Mouse (Mus musculus): ENCODE results near the gene L3mbtl1. TPM values are rescaled to one million over a fixed set of nuclear protein-coding genes. Genes with fewer than 3 reads are reported as not detected.

Gene L3mbtl1
- polyA plus RNA-seq, 1 experiment: 0.34 TPM

- WGBS: under 1% methylated on average over 18 of the region's 18 CpGs
- peak overlapping the region; percentile 92 for H3K4me3 ChIP-seq (ENCODE audit: insufficient read depth, low read depth, low read length)
- no peaks in the 10 kb centered on the region for H3K27me3 ChIP-seq (replicated peaks; ENCODE audit: control insufficient read depth, insufficient read depth, low read length)
- DNase-seq: no peak
- no peak for TF ChIP-seq POLR2A (IDR thresholded peaks at IDR 0.05; ENCODE audit: low read depth, low read length)
- no peak for TF ChIP-seq CTCF (conservative IDR thresholded peaks at IDR 0.05; ENCODE audit: insufficient read depth, insufficient read length, low read depth, low read length)
- no peak overlapping the region for H3K27ac ChIP-seq (ENCODE audit: insufficient read depth, low read depth, low read length)
- peaks cover 6% of the 10 kb centered on the region for H3K4me1 ChIP-seq (ENCODE audit: control insufficient read depth, insufficient read depth, low read length)
- H3K36me3 ChIP-seq (ENCODE audit: control insufficient read depth, insufficient read depth, low read length): peaks cover 8% of the 10 kb centered on the region
These were observed 12.7 kb upstream of the L3mbtl1 start for GRCm38 (mm10) chr2:162930516-162931122.

DNA sequence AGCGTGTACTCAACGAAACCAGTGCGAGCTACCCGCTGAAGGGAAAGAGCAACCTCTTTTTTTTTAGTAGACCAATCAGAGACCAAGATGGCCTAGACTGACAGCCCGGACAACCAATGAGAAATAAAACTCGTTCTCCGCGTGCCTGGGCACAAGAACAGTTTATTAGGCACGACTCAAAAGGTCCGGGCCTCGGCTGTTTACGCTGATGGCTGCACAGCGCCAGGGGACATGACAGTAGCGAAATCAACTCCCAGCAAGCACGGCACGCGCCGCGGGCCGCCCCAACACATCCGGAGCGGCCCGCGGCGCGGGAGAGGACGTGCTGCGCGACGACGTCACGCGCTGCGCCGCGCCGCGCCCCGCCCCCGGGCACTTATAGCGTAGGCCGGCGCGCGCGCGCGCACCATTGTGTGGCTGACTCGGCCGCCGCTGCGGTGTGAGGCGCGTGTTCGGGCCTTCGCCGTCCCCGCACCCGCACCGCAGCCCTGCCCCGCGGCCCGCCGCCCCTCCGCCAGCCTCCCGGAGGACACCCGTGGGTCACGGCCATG, 12.1 kb upstream of the L3mbtl1 start, which contains the start of gene Srsf6:
Srsf6 (plus strand) TSS at position 406 of the 551 bp plus-strand sequence.
- Histone ChIP-seq H3K4me1 (ENCODE audit: control insufficient read depth, insufficient read depth, low read length) (peaks cover 6% of the 10 kb centered on the region), H3K4me3 (ENCODE audit: insufficient read depth, low read depth, low read length) (peak within 1 kb of the TSS; percentile 92), H3K36me3 (ENCODE audit: control insufficient read depth, insufficient read depth, low read length) (peaks cover 8% of the 10 kb centered on the region), H3K27me3 (replicated peaks; ENCODE audit: control insufficient read depth, insufficient read depth, low read length) (no peaks in the 10 kb centered on the region), H3K27ac (ENCODE audit: insufficient read depth, low read depth, low read length) (peak within 1 kb of the TSS; percentile 96)
- WGBS: under 1% methylated on average over 67 of the region's 68 CpGs
- TF ChIP-seq POLR2A (IDR thresholded peaks at IDR 0.05; ENCODE audit: low read depth, low read length) (peak; percentile 75), CTCF (conservative IDR thresholded peaks at IDR 0.05; ENCODE audit: insufficient read depth, insufficient read length, low read depth, low read length) (no peak)
- peak; percentile 96 for DNase-seq

GRCm38 (mm10) chr2:162931674-162932650, 11.3 kb upstream of the L3mbtl1 start:
- peak overlapping the region; percentile 96 for H3K27ac ChIP-seq (ENCODE audit: insufficient read depth, low read depth, low read length)
- H3K4me1 ChIP-seq (ENCODE audit: control insufficient read depth, insufficient read depth, low read length): peaks cover 6% of the 10 kb centered on the region
- no peak for TF ChIP-seq CTCF (conservative IDR thresholded peaks at IDR 0.05; ENCODE audit: insufficient read depth, insufficient read length, low read depth, low read length)
- no peak for TF ChIP-seq POLR2A (IDR thresholded peaks at IDR 0.05; ENCODE audit: low read depth, low read length)
- peak overlapping the region; percentile 92 for H3K4me3 ChIP-seq (ENCODE audit: insufficient read depth, low read depth, low read length)
- under 1% methylated on average over 74 of the region's 103 CpGs for WGBS
- DNase-seq: peak; percentile 73
- no peaks in the 10 kb centered on the region for H3K27me3 ChIP-seq (replicated peaks; ENCODE audit: control insufficient read depth, insufficient read depth, low read length)
- H3K36me3 ChIP-seq (ENCODE audit: control insufficient read depth, insufficient read depth, low read length): peaks cover 13% of the 10 kb centered on the region

DNA sequence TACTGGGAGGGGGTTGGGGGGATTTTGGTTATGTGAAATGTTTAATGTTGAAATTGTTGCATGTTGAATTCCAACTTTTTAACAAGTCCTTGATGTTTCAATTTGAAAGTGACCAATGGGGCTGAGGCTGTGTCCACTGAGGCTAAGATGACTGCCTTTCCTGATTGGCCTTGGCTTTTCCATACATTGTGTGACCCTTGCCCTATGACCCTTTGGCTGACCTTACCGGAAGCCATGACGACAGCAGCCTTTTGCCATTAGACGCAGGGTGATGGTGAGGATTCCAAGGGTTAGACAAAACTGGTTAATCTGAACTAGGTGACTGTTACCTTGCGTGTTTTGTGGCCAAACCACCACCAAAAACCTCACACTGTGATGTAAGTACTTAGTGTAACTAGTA, 10.6 kb upstream of the L3mbtl1 start:
- TF ChIP-seq CTCF (conservative IDR thresholded peaks at IDR 0.05; ENCODE audit: insufficient read depth, insufficient read length, low read depth, low read length): no peak
- TF ChIP-seq POLR2A (IDR thresholded peaks at IDR 0.05; ENCODE audit: low read depth, low read length): no peak
- no peak for DNase-seq
- peaks cover 17% of the 10 kb centered on the region for H3K36me3 ChIP-seq (ENCODE audit: control insufficient read depth, insufficient read depth, low read length)
- peaks cover 6% of the 10 kb centered on the region for H3K4me1 ChIP-seq (ENCODE audit: control insufficient read depth, insufficient read depth, low read length)
- no peaks in the 10 kb centered on the region for H3K27me3 ChIP-seq (replicated peaks; ENCODE audit: control insufficient read depth, insufficient read depth, low read length)
- WGBS: 26% methylated on average over 4 of the region's 4 CpGs
- H3K4me3 ChIP-seq (ENCODE audit: insufficient read depth, low read depth, low read length): peak overlapping the region; percentile 24
- no peak overlapping the region for H3K27ac ChIP-seq (ENCODE audit: insufficient read depth, low read depth, low read length)

DNA sequence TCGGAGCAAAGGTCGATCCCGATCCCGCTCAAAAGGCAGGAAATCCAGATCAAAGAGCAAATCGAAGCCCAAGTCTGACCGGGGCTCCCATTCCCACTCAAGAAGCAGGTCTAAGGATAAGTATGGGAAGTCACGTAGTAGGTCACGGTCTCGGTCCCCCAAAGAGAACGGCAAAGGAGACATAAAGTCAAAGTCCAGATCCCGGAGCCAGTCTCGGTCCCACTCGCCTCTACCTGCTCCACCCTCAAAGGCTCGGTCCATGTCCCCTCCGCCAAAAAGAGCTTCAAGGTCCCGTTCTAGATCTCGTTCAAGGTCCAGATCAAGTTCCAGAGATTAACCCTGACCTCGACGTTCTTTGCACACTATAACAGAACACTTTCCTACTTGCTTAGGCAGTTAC, 8.9 kb upstream of the L3mbtl1 start:
- DNase-seq: peak; percentile 52
- H3K4me3 ChIP-seq (ENCODE audit: insufficient read depth, low read depth, low read length): no peak overlapping the region
- H3K27me3 ChIP-seq (replicated peaks; ENCODE audit: control insufficient read depth, insufficient read depth, low read length): no peaks in the 10 kb centered on the region
- H3K4me1 ChIP-seq (ENCODE audit: control insufficient read depth, insufficient read depth, low read length): peaks cover 6% of the 10 kb centered on the region
- no peak for TF ChIP-seq CTCF (conservative IDR thresholded peaks at IDR 0.05; ENCODE audit: insufficient read depth, insufficient read length, low read depth, low read length)
- TF ChIP-seq POLR2A (IDR thresholded peaks at IDR 0.05; ENCODE audit: low read depth, low read length): no peak
- no peak overlapping the region for H3K27ac ChIP-seq (ENCODE audit: insufficient read depth, low read depth, low read length)
- peaks cover 24% of the 10 kb centered on the region for H3K36me3 ChIP-seq (ENCODE audit: control insufficient read depth, insufficient read depth, low read length)
- WGBS: 60% methylated on average over 19 of the region's 19 CpGs

DNA sequence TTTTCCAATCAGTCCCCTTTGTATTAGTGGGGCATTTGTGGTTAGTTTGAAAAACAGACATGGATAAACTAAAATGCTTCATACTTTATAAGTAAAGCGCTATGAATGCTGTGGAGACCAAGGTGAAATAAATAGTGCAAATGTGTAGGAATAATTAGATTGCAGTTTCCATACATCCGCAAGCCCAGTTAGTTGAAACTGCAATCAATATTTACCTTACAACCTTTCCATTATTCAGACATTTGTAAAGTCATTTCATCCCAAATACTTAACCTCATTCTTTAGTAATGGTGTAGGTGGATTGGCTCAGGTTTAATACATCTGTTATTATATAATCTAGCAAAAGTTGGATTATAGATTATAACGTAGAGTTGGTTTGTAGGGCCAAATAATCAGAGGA, 7.6 kb upstream of the L3mbtl1 start:
- H3K4me3 ChIP-seq (ENCODE audit: insufficient read depth, low read depth, low read length): no peak overlapping the region
- 91% methylated on average over 3 of the region's 3 CpGs for WGBS

More for the DNA sequence above, 7.6 kb upstream of the L3mbtl1 start:
- H3K27ac ChIP-seq (ENCODE audit: insufficient read depth, low read depth, low read length): no peak overlapping the region
- H3K36me3 ChIP-seq (ENCODE audit: control insufficient read depth, insufficient read depth, low read length): peaks cover 24% of the 10 kb centered on the region
- no peak for TF ChIP-seq CTCF (conservative IDR thresholded peaks at IDR 0.05; ENCODE audit: insufficient read depth, insufficient read length, low read depth, low read length)
- no peak for TF ChIP-seq POLR2A (IDR thresholded peaks at IDR 0.05; ENCODE audit: low read depth, low read length)
- peaks cover 3% of the 10 kb centered on the region for H3K4me1 ChIP-seq (ENCODE audit: control insufficient read depth, insufficient read depth, low read length)
- DNase-seq: no peak
- no peaks in the 10 kb centered on the region for H3K27me3 ChIP-seq (replicated peaks; ENCODE audit: control insufficient read depth, insufficient read depth, low read length)

All from kidney, adult 2 months (tissue).